Mouse (Mus musculus): ENCODE data around the gene Vamp1. TPM values are rescaled to one million over a fixed set of nuclear protein-coding genes. Genes with fewer than 3 reads are reported as not detected.
A peak's percentile ranks its signal among the peaks of the same experiment; 100 is the strongest.

The Vamp1 gene
- 7.5 and 7.7 TPM in 2 replicates for polyA plus RNA-seq (2015; fragmentation: Nextera tagmentation; extraction: Ambion mirVana)

DNA sequence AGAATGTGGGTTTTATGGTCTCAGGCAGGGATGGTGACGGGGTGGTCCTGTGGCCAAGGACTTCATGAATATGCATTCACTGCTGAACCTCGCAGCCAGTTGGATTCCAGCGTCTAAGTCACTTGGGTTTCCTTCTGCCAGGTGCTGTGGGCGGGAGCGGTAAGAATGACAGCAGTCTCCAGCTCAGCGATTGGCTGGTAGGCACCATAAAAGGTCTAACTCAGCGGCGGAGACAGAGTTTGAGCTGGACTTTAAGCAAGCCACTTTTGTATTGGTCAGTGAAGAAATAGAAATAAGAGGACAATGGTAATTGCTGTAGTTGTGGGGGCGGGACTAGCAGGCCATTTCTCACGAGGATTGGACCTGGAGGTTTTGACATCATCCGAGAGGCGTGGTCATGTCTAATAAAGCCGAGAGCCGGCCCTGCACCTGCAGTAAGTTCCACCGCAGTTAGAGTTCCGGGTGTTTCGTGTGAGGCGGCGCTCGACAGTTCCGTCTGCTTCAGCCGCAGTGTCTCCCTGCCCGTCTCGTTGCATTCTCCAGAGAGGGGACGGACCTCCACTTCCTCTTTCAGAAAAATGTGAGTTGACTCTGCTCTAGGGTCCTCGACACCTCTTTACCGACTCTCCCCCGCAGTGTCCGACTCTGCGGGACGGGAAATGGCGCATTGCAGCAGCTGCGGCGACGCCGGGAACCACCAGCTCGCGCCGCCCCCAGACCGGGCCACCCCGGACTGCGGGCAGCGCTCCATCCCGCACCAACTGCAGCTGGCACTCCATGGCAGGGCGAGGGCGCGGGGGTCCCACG lies at the start of gene Vamp1:
Vamp1 (plus strand) TSS at position 404 of the 807 bp plus-strand sequence.
- no peaks in the 10 kb centered on the region for H3K36me3 ChIP-seq (ENCODE audit: insufficient read depth, low read length)
- WGBS: under 1% methylated on average over 48 of the region's 48 CpGs
- peaks cover 11% of the 10 kb centered on the region for H3K27me3 ChIP-seq (ENCODE audit: insufficient read depth, low read length)
- peak within 1 kb of the TSS; percentile 78 for H3K4me3 ChIP-seq (ENCODE audit: low read length)
- H3K9me3 ChIP-seq (ENCODE audit: low read length): no peaks in the 10 kb centered on the region
- ATAC-seq (ENCODE audit: low FRiP score, low TSS enrichment): peak; percentile 97
- H3K4me1 ChIP-seq (ENCODE audit: insufficient read depth, low read length): peaks cover 6% of the 10 kb centered on the region; the same call in 1 of the 2 replicates
- H3K9ac ChIP-seq (replicated peaks; ENCODE audit: low read length): peak within 1 kb of the TSS; percentile 82
- peak within 1 kb of the TSS; percentile 86 for H3K27ac ChIP-seq (ENCODE audit: low read length)
- H3K4me2 ChIP-seq (replicated peaks; ENCODE audit: low read depth, low read length): peak within 1 kb of the TSS; percentile 98

DNA sequence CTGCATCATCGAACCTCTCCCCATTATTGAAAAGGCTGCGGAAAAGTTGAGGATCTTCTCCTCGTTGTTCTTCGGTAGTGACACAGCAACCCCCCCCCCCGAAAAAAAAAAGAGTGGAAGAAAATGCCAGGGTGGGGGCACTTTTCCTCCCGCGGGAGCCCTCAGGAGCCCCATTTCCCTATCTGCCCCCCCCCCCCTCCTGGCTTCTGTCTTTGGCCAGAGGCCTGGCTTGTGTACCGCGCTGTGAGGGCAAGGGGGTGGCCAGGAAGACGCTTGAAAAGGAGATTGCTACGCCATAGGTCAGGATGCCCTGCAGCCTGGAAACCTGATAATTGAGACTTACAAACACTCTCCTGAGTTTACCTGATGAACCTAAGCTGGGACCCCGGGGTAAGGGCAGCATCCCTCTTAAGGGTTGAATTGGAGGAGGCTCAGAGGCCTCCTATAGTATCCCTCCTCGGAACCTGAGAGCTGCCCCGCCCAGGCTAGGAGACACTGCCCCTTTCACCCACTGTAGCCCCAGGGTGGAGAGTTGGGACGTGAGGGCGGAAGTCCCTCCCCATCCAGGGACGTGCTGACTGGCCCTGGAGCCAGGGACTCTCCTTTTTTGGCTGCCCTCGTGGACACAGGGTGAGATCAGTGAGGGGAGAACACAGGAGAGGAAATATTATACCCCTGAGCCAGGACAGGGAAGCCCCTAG lies 49.1 kb upstream of the Vamp1 start, which contains the start of gene Gapdh:
Gapdh (minus strand) TSS at position 417 of the 701 bp plus-strand sequence.
- under 1% methylated on average over 18 of the region's 18 CpGs for WGBS
- ATAC-seq (ENCODE audit: low FRiP score, low TSS enrichment): peak; percentile 73
- Histone ChIP-seq H3K9me3 (ENCODE audit: low read length) (no peaks in the 10 kb centered on the region), H3K36me3 (ENCODE audit: insufficient read depth, low read length) (peaks cover 60% of the 10 kb centered on the region), H3K4me3 (ENCODE audit: low read length) (peak within 1 kb of the TSS; percentile 93), H3K27ac (ENCODE audit: low read length) (peak within 1 kb of the TSS; percentile 95), H3K9ac (replicated peaks; ENCODE audit: low read length) (peak within 1 kb of the TSS; percentile 96), H3K4me1 (ENCODE audit: insufficient read depth, low read length) (peaks cover 42% of the 10 kb centered on the region), H3K27me3 (ENCODE audit: insufficient read depth, low read length) (no peaks in the 10 kb centered on the region), H3K4me2 (replicated peaks; ENCODE audit: low read depth, low read length) (peak within 1 kb of the TSS; percentile 80)

DNA sequence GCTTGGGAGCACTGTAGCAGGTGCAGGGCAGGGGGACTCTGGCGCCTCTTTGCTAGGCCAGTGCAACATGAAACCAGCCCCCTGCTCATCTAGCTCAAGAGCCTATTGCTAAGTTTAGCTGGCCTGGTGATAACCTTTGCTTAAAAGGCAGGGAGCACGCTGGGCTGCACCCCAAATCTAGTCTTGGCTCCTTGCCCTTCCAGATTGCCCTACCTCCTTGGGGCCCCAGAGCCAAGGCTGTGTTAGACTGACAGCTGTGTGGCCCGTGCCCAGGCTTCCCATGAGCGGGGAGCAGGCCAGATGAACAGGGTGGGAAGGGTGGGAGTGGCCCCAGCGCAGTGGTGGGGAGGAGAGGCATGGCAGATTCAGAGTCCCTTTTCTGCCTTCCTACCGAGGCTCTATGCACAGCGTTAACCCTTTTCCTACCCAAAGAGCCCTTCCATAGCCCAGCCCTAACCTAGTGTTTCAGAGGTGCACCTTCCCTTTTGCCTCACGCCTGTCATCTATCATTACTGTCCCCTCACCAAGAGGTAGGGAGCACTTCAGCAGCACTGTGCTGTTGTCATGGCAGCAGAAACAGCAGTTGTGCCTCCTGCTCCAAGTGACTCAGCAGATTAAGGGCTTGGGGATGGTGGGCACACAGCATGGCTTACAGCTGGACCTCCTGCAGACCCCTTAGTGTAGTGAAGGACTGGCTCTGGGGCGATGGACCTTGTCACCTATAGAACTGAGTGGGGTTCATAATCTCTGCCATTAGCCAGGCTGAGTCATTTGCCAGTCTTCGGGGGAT lies 48.3 kb upstream of the Vamp1 start:
- H3K36me3 ChIP-seq (ENCODE audit: insufficient read depth, low read length): peaks cover 64% of the 10 kb centered on the region
- no peaks in the 10 kb centered on the region for H3K27me3 ChIP-seq (ENCODE audit: insufficient read depth, low read length)
- ATAC-seq (ENCODE audit: low FRiP score, low TSS enrichment): peak; percentile 17; the same call in 1 of the 2 replicates
- no peaks in the 10 kb centered on the region for H3K9me3 ChIP-seq (ENCODE audit: low read length)
- peak overlapping the region; percentile 89 for H3K27ac ChIP-seq (ENCODE audit: low read length)
- peak overlapping the region; percentile 93 for H3K4me3 ChIP-seq (ENCODE audit: low read length)
- peak overlapping the region; percentile 80 for H3K4me2 ChIP-seq (replicated peaks; ENCODE audit: low read depth, low read length)
- peaks cover 35% of the 10 kb centered on the region for H3K4me1 ChIP-seq (ENCODE audit: insufficient read depth, low read length)
- H3K9ac ChIP-seq (replicated peaks; ENCODE audit: low read length): peak overlapping the region; percentile 96
- 22% methylated on average over 10 of the region's 10 CpGs for WGBS

DNA sequence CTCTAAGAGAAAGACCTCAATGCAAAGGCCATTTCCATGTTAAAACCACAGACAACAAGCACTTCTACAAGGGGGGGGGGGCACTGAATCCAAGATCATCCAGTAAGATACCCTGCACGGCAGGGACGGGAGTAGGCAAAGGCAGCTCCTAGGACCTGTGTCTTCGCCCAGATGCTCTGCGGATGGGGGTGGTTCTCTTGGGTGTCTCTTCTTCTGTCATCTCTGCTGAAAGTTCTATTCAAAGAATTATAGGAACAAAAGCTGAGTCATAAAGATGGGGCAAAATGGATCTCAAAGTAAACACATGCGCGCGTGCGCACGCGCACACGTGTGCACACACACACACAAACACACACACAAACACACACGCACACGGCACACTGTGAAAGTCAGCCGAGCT lies 47.3 kb upstream of the Vamp1 start:
- Histone ChIP-seq H3K4me2 (replicated peaks; ENCODE audit: low read depth, low read length) (no peak overlapping the region), H3K27ac (ENCODE audit: low read length) (no peak overlapping the region), H3K36me3 (ENCODE audit: insufficient read depth, low read length) (peaks cover 68% of the 10 kb centered on the region), H3K4me1 (ENCODE audit: insufficient read depth, low read length) (peaks cover 29% of the 10 kb centered on the region), H3K4me3 (ENCODE audit: low read length) (no peak overlapping the region), H3K9me3 (ENCODE audit: low read length) (no peaks in the 10 kb centered on the region), H3K9ac (replicated peaks; ENCODE audit: low read length) (no peak overlapping the region), H3K27me3 (ENCODE audit: insufficient read depth, low read length) (no peaks in the 10 kb centered on the region)
- WGBS: 91% methylated on average over 14 of the region's 14 CpGs
- ATAC-seq (ENCODE audit: low FRiP score, low TSS enrichment): no peak

DNA sequence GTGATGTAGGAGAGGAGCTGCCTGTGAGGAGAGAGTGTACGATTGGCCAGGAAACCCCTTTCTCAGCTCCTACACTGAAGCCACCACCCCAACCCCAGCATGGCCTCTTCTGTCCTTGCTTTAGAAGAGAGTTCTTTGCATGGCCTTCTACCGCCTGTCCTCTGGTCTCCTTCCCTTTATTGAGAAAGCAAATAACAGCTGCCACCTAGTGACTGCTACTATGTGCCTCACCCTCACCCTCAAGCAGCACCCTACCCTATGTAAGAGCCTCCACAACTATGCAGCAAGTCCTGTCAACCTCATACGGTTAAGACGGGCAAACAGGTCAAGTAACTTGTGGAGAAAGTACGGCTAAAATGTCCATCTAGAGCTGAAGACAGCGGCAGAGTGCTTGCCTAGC lies 45.2 kb upstream of the Vamp1 start:
- H3K9me3 ChIP-seq (ENCODE audit: low read length): no peaks in the 10 kb centered on the region
- peaks cover 78% of the 10 kb centered on the region for H3K36me3 ChIP-seq (ENCODE audit: insufficient read depth, low read length)
- H3K4me3 ChIP-seq (ENCODE audit: low read length): no peak overlapping the region
- no peak overlapping the region for H3K27ac ChIP-seq (ENCODE audit: low read length)
- no peaks in the 10 kb centered on the region for H3K27me3 ChIP-seq (ENCODE audit: insufficient read depth, low read length)
- WGBS: 80% methylated on average over 6 of the region's 6 CpGs
- H3K9ac ChIP-seq (replicated peaks; ENCODE audit: low read length): no peak overlapping the region
- H3K4me2 ChIP-seq (replicated peaks; ENCODE audit: low read depth, low read length): no peak overlapping the region
- H3K4me1 ChIP-seq (ENCODE audit: insufficient read depth, low read length): peaks cover 18% of the 10 kb centered on the region
- no peak for ATAC-seq (ENCODE audit: low FRiP score, low TSS enrichment)

DNA sequence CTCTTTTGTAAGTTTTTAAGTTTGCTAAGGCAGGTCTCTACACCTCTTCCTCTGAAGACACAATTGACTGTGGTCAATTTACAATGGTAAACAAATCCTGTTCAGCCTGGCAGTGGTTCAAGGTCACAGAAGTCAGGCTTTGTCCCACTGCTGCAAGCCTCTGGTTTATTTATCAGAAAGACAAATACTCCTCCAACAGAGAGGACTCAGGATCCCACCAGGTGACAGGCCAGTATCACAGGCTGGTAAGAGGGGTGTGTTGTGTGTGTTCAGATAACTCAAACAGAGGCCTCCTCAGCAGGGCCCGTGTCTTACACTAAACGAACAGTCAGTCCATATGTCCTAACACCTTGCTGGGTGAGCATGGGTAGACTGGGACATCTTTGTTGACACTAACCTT lies 42.9 kb upstream of the Vamp1 start:
- no peak overlapping the region for H3K4me2 ChIP-seq (replicated peaks; ENCODE audit: low read depth, low read length)
- H3K27me3 ChIP-seq (ENCODE audit: insufficient read depth, low read length): no peaks in the 10 kb centered on the region
- no peak overlapping the region for H3K9ac ChIP-seq (replicated peaks; ENCODE audit: low read length)
- H3K4me3 ChIP-seq (ENCODE audit: low read length): no peak overlapping the region
- peaks cover 97% of the 10 kb centered on the region for H3K36me3 ChIP-seq (ENCODE audit: insufficient read depth, low read length)
- no peak for ATAC-seq (ENCODE audit: low FRiP score, low TSS enrichment)
- H3K27ac ChIP-seq (ENCODE audit: low read length): no peak overlapping the region
- no peaks in the 10 kb centered on the region for H3K9me3 ChIP-seq (ENCODE audit: low read length)
- 89% methylated on average over 2 of the region's 2 CpGs for WGBS
- H3K4me1 ChIP-seq (ENCODE audit: insufficient read depth, low read length): peaks cover 4% of the 10 kb centered on the region

DNA sequence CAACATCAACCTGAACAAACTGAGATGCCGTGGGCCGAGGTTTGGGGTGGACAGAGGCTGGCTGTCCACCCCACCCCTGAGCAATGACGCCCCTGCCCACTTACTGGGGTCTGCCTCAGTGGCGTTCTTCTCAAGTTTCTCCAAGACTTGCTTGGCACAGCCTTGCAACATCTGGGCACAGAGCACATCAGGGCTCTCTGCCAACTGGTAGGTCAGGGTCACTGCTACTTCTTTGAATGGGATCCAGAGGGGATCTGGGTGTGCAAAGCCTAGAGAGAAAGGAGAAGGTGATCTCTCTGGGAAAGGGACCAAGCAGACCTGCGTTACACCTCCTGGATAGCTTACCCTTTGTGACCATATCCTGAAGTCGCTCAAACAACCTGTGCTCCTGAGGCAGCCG lies 42.1 kb upstream of the Vamp1 start:
- H3K27ac ChIP-seq (ENCODE audit: low read length): no peak overlapping the region
- 95% methylated on average over 7 of the region's 7 CpGs for WGBS

DNA sequence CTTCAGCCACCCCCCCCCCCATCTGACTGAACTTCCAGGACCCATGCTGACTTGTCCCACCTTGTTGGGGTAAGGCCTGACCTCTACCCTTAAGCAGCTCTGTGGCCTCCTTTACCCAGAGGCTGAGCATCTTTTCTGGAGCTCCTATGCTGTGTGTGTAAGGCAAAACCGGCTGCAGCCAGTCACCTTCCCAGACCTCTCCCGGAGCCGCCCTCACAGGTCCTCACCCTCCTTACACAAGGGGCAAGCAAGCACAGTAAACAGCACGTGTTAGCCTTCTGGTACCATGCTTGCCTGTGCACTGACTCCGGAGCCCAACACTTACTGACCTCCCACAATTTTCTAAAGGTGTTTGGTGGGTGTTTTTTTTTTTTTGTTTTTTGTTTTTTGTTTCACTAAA lies 39.9 kb upstream of the Vamp1 start:
- Histone ChIP-seq H3K9me3 (ENCODE audit: low read length) (no peaks in the 10 kb centered on the region), H3K27ac (ENCODE audit: low read length) (no peak overlapping the region), H3K4me1 (ENCODE audit: insufficient read depth, low read length) (no peaks in the 10 kb centered on the region), H3K36me3 (ENCODE audit: insufficient read depth, low read length) (peaks cover 98% of the 10 kb centered on the region), H3K9ac (replicated peaks; ENCODE audit: low read length) (no peak overlapping the region), H3K27me3 (ENCODE audit: insufficient read depth, low read length) (no peaks in the 10 kb centered on the region), H3K4me3 (ENCODE audit: low read length) (no peak overlapping the region), H3K4me2 (replicated peaks; ENCODE audit: low read depth, low read length) (no peak overlapping the region)
- WGBS: 80% methylated on average over 5 of the region's 5 CpGs
- no peak for ATAC-seq (ENCODE audit: low FRiP score, low TSS enrichment)

More for the DNA sequence above, 42.1 kb upstream of the Vamp1 start:
- Histone ChIP-seq H3K9ac (replicated peaks; ENCODE audit: low read length) (no peak overlapping the region), H3K4me1 (ENCODE audit: insufficient read depth, low read length) (no peaks in the 10 kb centered on the region), H3K4me2 (replicated peaks; ENCODE audit: low read depth, low read length) (no peak overlapping the region), H3K4me3 (ENCODE audit: low read length) (no peak overlapping the region), H3K36me3 (ENCODE audit: insufficient read depth, low read length) (peaks cover 98% of the 10 kb centered on the region), H3K27me3 (ENCODE audit: insufficient read depth, low read length) (no peaks in the 10 kb centered on the region), H3K9me3 (ENCODE audit: low read length) (no peaks in the 10 kb centered on the region)
- no peak for ATAC-seq (ENCODE audit: low FRiP score, low TSS enrichment)

DNA sequence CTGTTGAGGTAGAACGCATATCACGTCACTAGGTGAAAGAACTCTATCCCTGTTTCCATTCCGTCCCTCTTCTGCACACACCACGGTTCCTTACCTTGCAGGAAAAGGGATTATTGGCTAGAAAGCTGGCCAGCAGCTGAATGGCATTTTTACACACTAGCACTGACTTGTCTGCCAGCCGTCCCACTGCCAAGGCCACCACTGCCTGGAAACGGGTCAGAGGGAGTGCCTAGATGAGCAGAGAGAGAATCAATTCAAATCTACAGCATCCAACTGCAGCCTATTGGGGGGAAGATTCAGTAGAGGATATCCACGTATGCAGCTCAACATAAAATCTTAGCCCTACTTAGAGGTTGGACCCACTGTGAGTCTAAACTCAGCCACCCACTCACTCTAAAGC lies 35.8 kb upstream of the Vamp1 start:
- H3K4me3 ChIP-seq (ENCODE audit: low read length): no peak overlapping the region
- no peaks in the 10 kb centered on the region for H3K4me1 ChIP-seq (ENCODE audit: insufficient read depth, low read length)
- H3K36me3 ChIP-seq (ENCODE audit: insufficient read depth, low read length): peaks cover 96% of the 10 kb centered on the region
- H3K9me3 ChIP-seq (ENCODE audit: low read length): no peaks in the 10 kb centered on the region
- H3K4me2 ChIP-seq (replicated peaks; ENCODE audit: low read depth, low read length): no peak overlapping the region
- 85% methylated on average over 7 of the region's 7 CpGs for WGBS
- no peak overlapping the region for H3K27ac ChIP-seq (ENCODE audit: low read length)
- no peak for ATAC-seq (ENCODE audit: low FRiP score, low TSS enrichment)
- no peak overlapping the region for H3K9ac ChIP-seq (replicated peaks; ENCODE audit: low read length)
- H3K27me3 ChIP-seq (ENCODE audit: insufficient read depth, low read length): no peaks in the 10 kb centered on the region
